Mouse (Mus musculus) limb, embryonic 13.5 days (tissue): ENCODE results near the gene Gm28035. TPM values are rescaled to one million over a fixed set of nuclear protein-coding genes. Genes with fewer than 3 reads are reported as not detected.
A peak's percentile ranks its signal among the peaks of the same experiment; 100 is the strongest.

Experiments used
- ATAC-seq: fragments of 200-750 bp; cut with Nextera tagmentation; 2 replicates; pipeline ENCODE4 v1.8.0; 2017; ENCODE audit warnings: low read depth, moderate number of reproducible peaks, moderate TSS enrichment; ENCODE audit not compliant: low FRiP score
- H3K27ac ChIP-seq: fragments of 300-500 bp; sonication (generic); 2 replicates; pipeline ENCODE4 v1.5.1; 2015; ENCODE audit warnings: inconsistent platforms, mild to moderate bottlenecking, moderate library complexity
- H3K27me3 ChIP-seq: fragments of 300-500 bp; sonication (generic); 2 replicates; pipeline ENCODE4 v1.6.1; 2015; ENCODE audit warnings: mild to moderate bottlenecking, inconsistent platforms
- H3K36me3 ChIP-seq: fragments of 300-500 bp; sonication (generic); 2 replicates; pipeline ENCODE4 v1.6.1; 2015; ENCODE audit warnings: inconsistent platforms, mild to moderate bottlenecking, moderate library complexity
- H3K4me1 ChIP-seq: fragments of 300-500 bp; sonication (generic); 2 replicates; pipeline ENCODE4 v1.6.1; 2015; ENCODE audit warnings: inconsistent platforms
- H3K4me2 ChIP-seq: fragments of 300-500 bp; sonication (generic); replicated peaks from 2 replicates; pipeline ENCODE4 v1.6.1; 2015; ENCODE audit warnings: inconsistent platforms, mild to moderate bottlenecking, moderate library complexity
- H3K4me3 ChIP-seq: fragments of 300-500 bp; sonication (generic); 2 replicates; pipeline ENCODE4 v1.5.1; 2015; ENCODE audit warnings: moderate library complexity, mild to moderate bottlenecking, inconsistent platforms
- H3K9ac ChIP-seq: fragments of 300-500 bp; sonication (generic); 2 replicates; pipeline ENCODE4 v1.6.1; 2015; ENCODE audit warnings: mild to moderate bottlenecking, inconsistent platforms
- H3K9me3 ChIP-seq: fragments of 300-500 bp; sonication (generic); 2 replicates; pipeline ENCODE4 v1.6.1; 2016; ENCODE audit warnings: inconsistent platforms
- WGBS: fragments of 180-500 bp; shearing (Covaris S2); methylation state at CpG from one replicate; pipeline ENCODE4 v1.1.7; 2015; 5-methylcytosine and 5-hydroxymethylcytosine counted together
- polyA plus RNA-seq: library from polyadenylated mRNA; unstranded; fragments of >200 nt; fragmentation: Nextera tagmentation; extraction: Ambion mirVana; gene quantifications from 2 replicates; pipeline ENCODE4 v1.2.1, GENCODE M21; 2015

Gm28035 gene
- polyA plus RNA-seq, 1 experiment from 2014 or later, result 0.22 TPM

DNA sequence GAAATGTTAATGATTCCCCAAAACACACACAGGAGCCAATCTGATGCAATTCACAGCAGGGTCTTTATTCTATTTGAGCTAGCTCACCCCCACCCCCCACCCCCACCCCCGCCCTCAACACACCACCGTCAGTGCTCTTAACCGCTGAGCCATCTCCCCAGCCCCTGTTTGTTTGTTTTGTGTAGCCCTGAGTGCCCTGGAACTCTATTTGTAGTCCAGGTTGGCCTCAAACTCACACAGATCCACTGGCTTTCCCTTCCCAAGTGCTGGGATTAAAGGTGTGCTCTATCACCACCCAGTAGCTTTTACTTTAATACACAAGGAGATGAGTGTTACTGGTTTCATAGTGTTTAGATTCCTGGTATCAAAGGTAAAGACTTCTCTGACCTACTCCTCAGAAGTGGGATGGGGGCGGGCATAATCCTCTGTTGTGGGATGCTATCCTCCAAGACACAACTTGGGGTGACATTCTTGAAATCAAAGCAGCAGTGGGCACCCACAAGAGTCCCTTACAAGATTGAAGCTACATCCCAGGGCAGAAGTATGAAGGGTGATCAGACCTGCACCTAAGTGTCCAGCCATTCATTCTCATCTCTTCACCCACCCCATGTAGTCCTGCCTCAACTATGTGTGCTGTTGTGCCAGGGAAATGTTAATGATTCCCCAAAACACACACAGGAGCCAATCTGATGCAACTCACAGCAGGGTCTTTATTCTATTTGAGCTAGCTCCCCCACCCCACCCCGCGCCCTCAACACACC, 28.8 kb upstream of the Gm28035 start:
- Histone ChIP-seq H3K4me1 (peaks cover under 1% of the 10 kb centered on the region; the same call in 1 of the 2 replicates), H3K9me3 (no peaks in the 10 kb centered on the region), H3K4me2 (no peak overlapping the region), H3K9ac (no peak overlapping the region), H3K4me3 (no peak overlapping the region), H3K36me3 (no peaks in the 10 kb centered on the region), H3K27ac (no peak overlapping the region), H3K27me3 (no peaks in the 10 kb centered on the region)
- ATAC-seq, result no peak
- 68% methylated on average over 6 of the region's 6 CpGs for WGBS

DNA sequence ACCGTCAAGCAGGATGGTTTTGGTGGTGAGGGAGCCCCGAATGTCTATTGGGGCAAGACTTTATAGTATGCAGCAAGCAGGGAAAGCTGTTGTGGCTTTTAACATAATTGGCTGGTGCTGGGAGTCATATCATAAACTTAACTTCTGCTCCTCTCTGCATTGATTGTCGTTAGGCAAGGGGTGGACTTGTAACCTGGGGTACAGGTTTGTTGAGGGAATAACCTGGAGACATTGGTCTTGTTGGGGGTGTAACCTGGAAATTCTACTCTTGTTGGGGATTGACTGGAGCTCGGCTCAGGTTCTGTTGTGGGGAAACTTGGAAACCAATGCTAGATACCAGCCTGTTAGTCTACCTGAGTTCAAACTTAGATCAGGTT, 28.2 kb upstream of the Gm28035 start:
- Histone ChIP-seq H3K36me3 (no peaks in the 10 kb centered on the region), H3K27me3 (no peaks in the 10 kb centered on the region), H3K4me1 (no peaks in the 10 kb centered on the region), H3K4me2 (no peak overlapping the region), H3K4me3 (no peak overlapping the region), H3K9ac (no peak overlapping the region), H3K27ac (no peak overlapping the region), H3K9me3 (no peaks in the 10 kb centered on the region)
- no peak for ATAC-seq
- WGBS, result 72% methylated on average over 4 of the region's 4 CpGs

DNA sequence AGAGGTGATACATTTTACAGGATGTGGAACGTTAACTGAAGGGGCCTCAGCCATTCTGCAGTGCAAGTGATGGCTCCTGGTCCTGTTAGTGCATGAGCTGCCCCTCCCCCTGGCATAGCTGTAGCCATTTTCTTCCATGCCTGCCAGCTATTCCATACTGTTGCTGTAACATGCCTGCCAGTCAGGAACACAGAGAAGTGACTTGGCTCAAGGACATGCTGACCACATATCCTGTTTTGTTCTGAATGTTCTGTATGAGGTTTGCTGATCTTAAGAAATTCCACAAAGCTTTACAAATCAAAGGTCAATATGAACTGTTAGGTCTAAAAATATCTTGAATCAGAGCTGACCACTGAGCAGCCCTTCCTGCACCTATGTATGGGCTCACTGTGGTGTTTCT, 27.4 kb upstream of the Gm28035 start:
- no peak overlapping the region for H3K4me2 ChIP-seq
- no peaks in the 10 kb centered on the region for H3K9me3 ChIP-seq
- H3K4me3 ChIP-seq, result no peak overlapping the region
- no peak overlapping the region for H3K27ac ChIP-seq
- no peak overlapping the region for H3K9ac ChIP-seq
- 23% methylated on average over 1 of the region's 1 CpGs for WGBS
- H3K36me3 ChIP-seq, result no peaks in the 10 kb centered on the region
- H3K4me1 ChIP-seq, result no peaks in the 10 kb centered on the region
- no peaks in the 10 kb centered on the region for H3K27me3 ChIP-seq
- no peak for ATAC-seq

DNA sequence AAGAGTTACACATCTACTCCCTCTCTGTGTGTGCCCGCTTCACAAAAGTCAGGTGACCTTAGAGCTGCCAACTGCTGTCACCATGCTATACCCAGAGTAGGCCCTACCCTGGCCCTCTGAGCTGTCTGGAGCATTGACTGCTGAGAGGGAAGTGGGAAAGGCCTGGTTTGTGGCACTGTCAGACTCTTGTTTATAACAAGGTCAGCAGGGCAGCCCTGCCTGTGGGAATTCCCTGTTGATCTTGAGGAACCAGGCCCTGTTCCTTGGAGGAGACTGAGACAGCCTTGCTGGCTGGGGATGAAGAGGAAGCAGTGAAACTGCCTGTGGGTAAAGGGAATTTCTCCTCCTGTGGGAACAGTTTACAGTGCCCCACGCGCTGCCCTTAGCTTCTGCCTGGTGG, 25.6 kb upstream of the Gm28035 start:
- no peaks in the 10 kb centered on the region for H3K36me3 ChIP-seq
- no peak for ATAC-seq
- 91% methylated on average over 3 of the region's 3 CpGs for WGBS
- H3K4me1 ChIP-seq, result no peaks in the 10 kb centered on the region
- no peak overlapping the region for H3K9ac ChIP-seq
- no peaks in the 10 kb centered on the region for H3K27me3 ChIP-seq
- no peaks in the 10 kb centered on the region for H3K9me3 ChIP-seq
- H3K4me2 ChIP-seq, result no peak overlapping the region
- H3K4me3 ChIP-seq, result no peak overlapping the region
- H3K27ac ChIP-seq, result no peak overlapping the region

DNA sequence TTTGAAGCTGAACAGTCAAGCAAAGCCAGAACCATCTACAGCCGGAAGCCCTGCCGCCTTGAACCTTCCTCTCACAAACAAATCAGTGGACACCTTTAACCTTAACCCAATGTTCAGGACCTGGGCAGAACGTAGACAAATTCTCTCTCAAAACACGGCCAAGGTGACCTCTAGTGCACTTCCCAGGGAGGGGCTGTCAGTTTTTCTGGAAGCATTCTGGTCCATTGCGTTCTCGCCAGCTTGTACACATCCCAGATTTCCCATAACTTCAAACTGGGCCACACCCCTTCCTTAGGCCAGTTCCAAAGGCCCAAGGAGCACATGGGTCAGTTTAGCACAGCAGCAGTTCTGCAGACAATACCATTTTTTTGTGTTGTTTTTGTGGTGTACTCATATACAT, 24.9 kb upstream of the Gm28035 start:
- H3K36me3 ChIP-seq, result no peaks in the 10 kb centered on the region
- no peaks in the 10 kb centered on the region for H3K9me3 ChIP-seq

DNA sequence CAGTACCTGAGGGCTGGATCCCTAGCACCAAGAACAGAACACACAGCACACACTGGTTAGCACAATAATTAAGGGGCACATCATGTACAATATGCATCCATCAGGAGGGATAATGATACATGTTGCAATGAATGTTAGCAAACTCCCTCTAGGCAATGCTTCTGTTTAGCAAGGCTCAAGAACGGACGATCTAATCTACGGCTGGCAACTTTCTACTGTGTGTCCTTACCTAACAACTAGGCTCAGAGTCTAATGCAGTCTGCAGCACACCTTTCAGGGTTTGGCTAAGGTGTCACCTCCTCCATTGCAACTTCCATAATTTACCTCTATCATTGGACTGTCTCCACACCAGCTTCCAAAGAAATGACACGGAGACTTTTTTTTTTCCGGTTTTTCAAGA, 24.1 kb upstream of the Gm28035 start:
- Histone ChIP-seq H3K4me3 (no peak overlapping the region), H3K36me3 (no peaks in the 10 kb centered on the region), H3K27me3 (no peaks in the 10 kb centered on the region), H3K27ac (no peak overlapping the region), H3K4me2 (no peak overlapping the region), H3K4me1 (no peaks in the 10 kb centered on the region), H3K9ac (no peak overlapping the region), H3K9me3 (no peaks in the 10 kb centered on the region)
- WGBS, result 94% methylated on average over 5 of the region's 5 CpGs
- ATAC-seq, result no peak

More for the DNA sequence above, 24.9 kb upstream of the Gm28035 start:
- 84% methylated on average over 6 of the region's 6 CpGs for WGBS
- Histone ChIP-seq H3K4me2 (no peak overlapping the region), H3K27ac (no peak overlapping the region), H3K4me1 (no peaks in the 10 kb centered on the region), H3K4me3 (no peak overlapping the region), H3K27me3 (no peaks in the 10 kb centered on the region), H3K9ac (no peak overlapping the region)
- ATAC-seq, result no peak

DNA sequence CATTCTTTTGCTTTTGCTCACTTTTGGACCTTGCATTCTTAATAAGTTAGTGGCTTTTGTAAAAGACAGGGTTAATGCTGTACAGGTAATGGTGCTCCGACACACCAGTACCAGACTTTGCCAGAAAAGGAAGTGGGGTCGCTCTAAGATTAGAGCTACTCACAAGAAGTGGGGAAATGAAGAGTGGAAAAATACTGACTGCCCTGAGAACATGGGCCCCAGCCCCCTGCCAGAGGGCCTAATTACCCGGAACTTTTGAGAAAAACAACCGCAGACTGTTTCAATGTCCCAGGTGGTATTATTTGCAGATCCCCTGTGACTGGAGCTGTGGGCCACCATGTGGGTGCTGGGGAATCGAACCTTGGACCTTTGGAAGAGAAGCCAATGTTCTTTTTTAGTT, 4.8 kb upstream of the Gm28035 start:
- Histone ChIP-seq H3K36me3 (peaks cover 10% of the 10 kb centered on the region), H3K4me2 (no peak overlapping the region), H3K27ac (no peak overlapping the region), H3K9ac (no peak overlapping the region), H3K27me3 (no peaks in the 10 kb centered on the region), H3K9me3 (no peaks in the 10 kb centered on the region; the same call in 1 of the 2 replicates), H3K4me1 (peaks cover 27% of the 10 kb centered on the region), H3K4me3 (no peak overlapping the region)
- WGBS, result 74% methylated on average over 5 of the region's 5 CpGs
- ATAC-seq, result no peak

DNA sequence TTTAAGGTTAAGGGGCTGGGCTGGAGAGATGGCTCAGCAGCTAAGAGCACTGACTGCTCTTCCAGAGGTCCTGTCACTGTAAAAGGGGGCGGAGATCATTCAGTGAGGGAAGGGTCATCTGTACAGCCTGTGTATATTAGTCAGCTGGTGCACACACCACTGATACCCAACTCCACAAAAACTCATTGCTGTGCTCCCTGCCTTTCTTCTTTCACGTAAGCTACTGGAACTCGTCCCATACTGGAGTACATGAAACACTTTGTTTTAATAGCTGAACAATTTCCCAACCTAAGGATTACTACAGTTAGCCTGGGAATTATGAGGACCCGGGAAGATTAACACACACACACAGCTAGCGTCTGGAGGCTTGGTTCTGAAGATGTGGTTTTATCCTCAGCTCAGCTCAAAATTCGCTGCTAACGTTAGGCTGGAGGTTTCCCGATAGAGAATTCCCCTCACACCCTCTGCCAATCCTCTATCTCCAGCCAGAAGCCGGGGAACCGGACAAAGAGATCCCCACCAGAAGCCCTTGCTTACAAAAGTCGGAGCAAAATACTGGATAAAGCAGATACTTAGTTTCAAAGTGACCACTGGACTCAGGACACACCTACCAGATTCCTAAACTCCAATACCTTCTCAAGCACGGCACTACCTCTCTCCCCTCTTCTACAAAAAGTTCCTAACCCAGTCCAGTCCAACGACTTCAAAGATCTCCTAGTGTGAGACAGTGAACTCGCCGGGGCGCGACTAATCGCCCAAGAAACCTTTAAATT, 3.8 kb upstream of the Gm28035 start:
- H3K4me3 ChIP-seq, result peak overlapping the region; percentile 89
- H3K9ac ChIP-seq, result peak overlapping the region; percentile 77
- peaks cover 27% of the 10 kb centered on the region for H3K4me1 ChIP-seq
- H3K36me3 ChIP-seq, result peaks cover 20% of the 10 kb centered on the region
- H3K4me2 ChIP-seq, result peak overlapping the region; percentile 86
- H3K27me3 ChIP-seq, result no peaks in the 10 kb centered on the region
- H3K27ac ChIP-seq, result peak overlapping the region; percentile 89
- ATAC-seq, result no peak
- WGBS, result 5% methylated on average over 18 of the region's 18 CpGs
- H3K9me3 ChIP-seq, result no peaks in the 10 kb centered on the region; the same call in 1 of the 2 replicates

DNA sequence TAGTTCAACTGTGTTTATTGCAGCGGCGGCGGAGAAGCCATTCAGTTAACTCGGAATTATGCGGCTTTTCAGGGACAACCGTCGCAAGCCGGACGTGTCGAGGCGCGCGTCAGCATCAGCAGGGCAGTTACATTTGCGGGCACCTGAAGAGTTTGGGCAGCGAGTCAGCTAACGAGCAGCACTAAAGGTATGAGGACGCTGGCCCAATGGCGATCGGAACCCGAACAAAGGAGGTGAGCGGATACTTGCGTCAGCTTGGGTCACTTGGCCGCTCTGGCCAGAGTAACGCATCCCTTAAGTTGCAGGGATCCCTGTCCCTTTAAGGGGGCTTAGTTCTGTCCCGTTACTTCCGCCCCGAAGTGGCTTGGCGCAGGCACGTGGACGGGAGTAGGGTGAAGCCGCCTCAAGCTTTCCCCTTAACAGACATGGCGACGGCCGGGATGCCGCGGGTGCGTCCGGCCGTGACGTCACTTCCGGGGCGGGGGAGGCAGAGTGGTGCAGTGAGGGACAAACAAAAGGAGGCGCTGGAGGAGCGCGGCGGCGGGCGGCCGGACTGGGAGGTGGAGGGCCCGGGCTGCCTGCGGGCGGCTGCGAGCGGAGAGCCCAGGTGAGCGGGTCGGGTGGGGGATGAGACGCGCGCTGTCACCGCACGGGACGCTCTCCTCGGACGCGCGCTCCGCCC, 3.0 kb upstream of the Gm28035 start, which contains the start of gene Lrrc8a:
TSS of gene Lrrc8a (plus strand) at position 517 of the 682 bp plus-strand sequence.
- no peaks in the 10 kb centered on the region for H3K27me3 ChIP-seq
- peak within 1 kb of the TSS; percentile 92 for H3K9ac ChIP-seq
- H3K4me1 ChIP-seq, result peaks cover 30% of the 10 kb centered on the region
- peak; percentile 97 for ATAC-seq
- H3K36me3 ChIP-seq, result peaks cover 26% of the 10 kb centered on the region
- under 1% methylated on average over 67 of the region's 67 CpGs for WGBS
- H3K4me3 ChIP-seq, result peak within 1 kb of the TSS; percentile 89
- peak within 1 kb of the TSS; percentile 86 for H3K4me2 ChIP-seq
- no peaks in the 10 kb centered on the region; the same call in 1 of the 2 replicates for H3K9me3 ChIP-seq
- H3K27ac ChIP-seq, result peak within 1 kb of the TSS; percentile 89

DNA sequence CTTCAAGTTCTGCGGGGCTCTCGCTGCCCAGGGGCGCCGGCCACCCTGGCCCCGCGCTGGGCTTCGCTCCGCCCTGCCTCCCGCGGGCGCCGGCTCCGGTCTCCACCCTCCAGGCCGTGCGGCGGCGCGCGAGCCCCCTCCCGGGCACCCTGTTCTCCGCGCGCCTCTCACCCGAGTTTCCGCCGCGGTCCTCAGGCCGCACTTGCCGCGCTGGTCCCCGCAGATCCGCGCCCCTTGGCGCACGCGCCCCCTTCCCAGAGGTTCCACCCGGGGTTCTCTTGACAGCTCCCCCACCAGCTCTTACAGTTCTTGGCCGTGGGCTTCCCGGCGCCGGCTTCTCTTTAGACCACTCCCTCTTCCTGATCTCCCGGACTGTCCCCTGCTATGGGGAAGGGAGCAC, 2.5 kb upstream of the Gm28035 start:
- Histone ChIP-seq H3K27ac (peak overlapping the region; percentile 89), H3K4me3 (peak overlapping the region; percentile 89), H3K9ac (peak overlapping the region; percentile 92), H3K36me3 (peaks cover 32% of the 10 kb centered on the region), H3K4me2 (peak overlapping the region; percentile 86), H3K27me3 (no peaks in the 10 kb centered on the region), H3K4me1 (peaks cover 35% of the 10 kb centered on the region), H3K9me3 (no peaks in the 10 kb centered on the region)
- under 1% methylated on average over 35 of the region's 42 CpGs for WGBS
- ATAC-seq, result peak; percentile 89

DNA sequence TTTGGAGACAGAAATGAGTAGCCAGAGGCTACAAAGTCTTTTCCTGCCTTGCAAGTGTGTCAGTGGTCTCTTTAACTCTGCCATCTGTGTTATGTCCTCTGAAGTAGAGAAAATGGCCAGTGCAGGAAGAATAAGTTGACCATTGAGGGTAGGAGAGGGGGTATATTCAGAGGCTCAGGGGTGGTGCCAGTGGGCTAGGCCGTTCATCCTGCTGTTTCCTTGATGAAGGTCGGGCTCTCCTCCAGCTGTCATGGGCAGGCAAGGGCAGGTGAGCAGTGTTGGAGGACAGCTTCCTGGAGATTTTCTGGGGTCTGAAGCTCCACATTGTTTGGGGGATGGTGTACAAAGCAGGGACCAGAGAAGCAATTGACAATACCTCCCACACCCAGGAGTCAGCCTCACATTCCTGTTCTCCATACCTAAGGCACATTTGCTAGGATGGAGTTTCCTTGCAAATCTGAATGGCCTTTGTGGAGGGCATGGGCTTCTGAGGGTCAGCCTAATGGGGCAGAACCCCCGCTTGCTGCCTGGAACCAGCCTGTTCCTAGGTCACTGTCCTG, 1.4 kb upstream of the Gm28035 start:
- H3K27ac ChIP-seq, result no peak overlapping the region
- no peak for ATAC-seq
- whole genome bisulfite sequencing, result 74% methylated on average over 3 of the region's 3 CpGs

DNA sequence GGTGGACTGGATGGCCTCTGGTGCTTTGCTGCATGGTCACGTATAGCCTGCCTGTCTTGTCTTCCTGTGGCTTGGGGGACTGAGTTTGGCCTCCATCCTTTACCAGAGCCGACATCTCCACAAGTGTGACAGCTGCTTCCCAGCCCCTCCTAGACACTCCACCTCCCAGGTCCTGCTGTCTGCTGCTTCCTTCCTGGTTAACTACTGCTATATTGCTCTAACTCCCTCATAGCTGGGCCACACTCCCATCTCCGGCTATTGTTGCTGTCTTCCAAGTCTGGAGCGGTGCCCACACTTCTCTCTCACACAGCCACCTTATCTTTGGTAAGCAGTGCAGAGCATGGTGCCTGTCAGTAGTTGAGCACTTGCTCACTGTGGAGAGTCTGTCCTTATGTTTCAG, 590 bp upstream of the Gm28035 start:
- ATAC-seq, result no peak
- Histone ChIP-seq H3K9me3 (no peaks in the 10 kb centered on the region), H3K4me2 (peak overlapping the region; percentile 86), H3K27me3 (no peaks in the 10 kb centered on the region), H3K27ac (no peak overlapping the region), H3K36me3 (peaks cover 50% of the 10 kb centered on the region), H3K4me3 (0 out of 2 replicates have a peak overlapping the region, but pooled peaks have one; percentile 89), H3K4me1 (peaks cover 46% of the 10 kb centered on the region), H3K9ac (peak overlapping the region; percentile 92)
- WGBS, result 82% methylated on average over 4 of the region's 4 CpGs

More for the DNA sequence above, 1.4 kb upstream of the Gm28035 start:
- Histone ChIP-seq H3K9me3 (no peaks in the 10 kb centered on the region), H3K9ac (peak overlapping the region; percentile 92), H3K4me3 (peak overlapping the region; percentile 89), H3K4me1 (peaks cover 38% of the 10 kb centered on the region), H3K27me3 (no peaks in the 10 kb centered on the region), H3K36me3 (peaks cover 43% of the 10 kb centered on the region), H3K4me2 (peak overlapping the region; percentile 86)
